Mouse (Mus musculus) limb, embryonic 14.5 days (tissue): Measurements from ENCODE around the gene Tm4sf4. TPM values are rescaled to one million over a fixed set of nuclear protein-coding genes. Genes with fewer than 3 reads are reported as not detected.

ENCODE experiments used
- ATAC-seq: fragments of 200-750 bp; cut with Nextera tagmentation; 2 replicates; pipeline ENCODE4 v1.8.0; 2017; ENCODE audit warnings: low read depth, moderate number of reproducible peaks, moderate TSS enrichment; ENCODE audit not compliant: low FRiP score
- DNase-seq: peaks from one replicate; pipeline ENCODE4 v3.0.0-alpha.2; 2015; ENCODE audit warnings: low spot score
- H3K27ac ChIP-seq: fragments of 300-500 bp; sonication (generic); replicated peaks from 2 replicates; pipeline ENCODE4 v1.5.1; 2014; ENCODE audit warnings: low read depth, mild to moderate bottlenecking, low read length, moderate library complexity, mixed read lengths
- H3K27me3 ChIP-seq: fragments of 300-500 bp; sonication (generic); 2 replicates; pipeline ENCODE4 v1.6.1; 2014; ENCODE audit warnings: low read length, mixed read lengths; ENCODE audit not compliant: control insufficient read depth, insufficient read depth
- H3K36me3 ChIP-seq: fragments of 300-500 bp; sonication (generic); 2 replicates; pipeline ENCODE4 v1.6.1; 2014; ENCODE audit warnings: mild to moderate bottlenecking, low read length, moderate library complexity, mixed read lengths; ENCODE audit not compliant: control insufficient read depth, insufficient read depth
- H3K4me1 ChIP-seq: fragments of 300-500 bp; sonication (generic); 2 replicates; pipeline ENCODE4 v1.6.1; 2014; ENCODE audit warnings: antibody characterized with exemption, low read length, mixed read lengths; ENCODE audit not compliant: control insufficient read depth, insufficient read depth
- H3K4me2 ChIP-seq: fragments of 300-500 bp; sonication (generic); replicated peaks from 2 replicates; pipeline ENCODE4 v1.6.1; 2014; ENCODE audit warnings: low read depth, mild to moderate bottlenecking, low read length, moderate library complexity; ENCODE audit not compliant: severe bottlenecking
- H3K4me3 ChIP-seq: fragments of 300-500 bp; sonication (generic); replicated peaks from 2 replicates; pipeline ENCODE4 v1.5.1; 2014; ENCODE audit warnings: low read length
- H3K9ac ChIP-seq: fragments of 300-500 bp; sonication (generic); 2 replicates; pipeline ENCODE4 v1.6.1; 2014; ENCODE audit warnings: mild to moderate bottlenecking, low read depth, low read length, moderate library complexity; ENCODE audit not compliant: severe bottlenecking
- H3K9me3 ChIP-seq: fragments of 300-500 bp; sonication (generic); 2 replicates; pipeline ENCODE4 v1.6.1; 2016; ENCODE audit warnings: low read length; ENCODE audit not compliant: control insufficient read depth
- POLR2A ChIP-seq: fragments of 200-500 bp; IDR thresholded peaks from 2 replicates; pipeline ENCODE4 v1.8.0; 2012; ENCODE audit warnings: inconsistent platforms, mild to moderate bottlenecking, moderate library complexity, borderline replicate concordance; ENCODE audit not compliant: insufficient read depth, insufficient read length; ENCODE audit errors: extremely low read depth
- WGBS: fragments of 180-500 bp; shearing (Covaris S2); extraction: QIAGEN DNeasy Blood & Tissue Kit; methylation state at CpG from one replicate; pipeline ENCODE4 v1.1.7; 2014; 5-methylcytosine and 5-hydroxymethylcytosine counted together
- polyA plus RNA-seq, 2 experiments: library from polyadenylated mRNA; depleted of rRNA in 1 of 2; stranded (reverse) in 1 of 2; unstranded in 1 of 2; fragments of >200 nt; fragmentation: Nextera tagmentation in 1 of 2; extraction: Ambion mirVana in 1 of 2; gene quantifications; 2 replicates each; pipeline versions ENCODE4 v1.2.1 to v1.2.3; 2012 to 2014

The Tm4sf4 gene
- polyA plus RNA-seq, 2 experiments: 0.12 to 0.13 TPM

GRCm38 (mm10) chr3:57486068-57486467 lies 61.0 kb downstream of the Tm4sf4 start:
- no peak for DNase-seq
- Histone ChIP-seq H3K9me3 (no peaks in the 10 kb centered on the region), H3K4me3 (no peak overlapping the region), H3K9ac (no peak overlapping the region), H3K36me3 (no peaks in the 10 kb centered on the region), H3K4me1 (peaks cover 22% of the 10 kb centered on the region), H3K27ac (no peak overlapping the region), H3K4me2 (no peak overlapping the region), H3K27me3 (no peaks in the 10 kb centered on the region)
- WGBS: 29% methylated on average over 4 of the region's 4 CpGs
- TF ChIP-seq POLR2A: no peak
- ATAC-seq: no peak

- peak overlapping the region; percentile 20; the same call in 1 of the 2 replicates for H3K4me2 ChIP-seq
- peak; percentile 93 for ATAC-seq
These were observed 62.5 kb downstream of the Tm4sf4 start for GRCm38 (mm10) chr3:57487455-57488153.

More at GRCm38 (mm10) chr3:57487455-57488153, 62.5 kb downstream of the Tm4sf4 start:
- Histone ChIP-seq H3K9ac (no peak overlapping the region), H3K9me3 (no peaks in the 10 kb centered on the region), H3K4me3 (no peak overlapping the region), H3K4me1 (peaks cover 22% of the 10 kb centered on the region), H3K36me3 (no peaks in the 10 kb centered on the region), H3K27me3 (no peaks in the 10 kb centered on the region), H3K27ac (peak overlapping the region; percentile 82)
- no peak for TF ChIP-seq POLR2A
- peak; percentile 83 for DNase-seq
- WGBS: 9% methylated on average over 8 of the region's 8 CpGs

Other genes with a start within 250 kb of the Tm4sf4 start
- 57.8 and 66.8 TPM in 2 replicates for gene Tm4sf1, start 123.3 kb upstream of the Tm4sf4 start, polyA plus RNA-seq (2012; rRNA removed)
- gene Tm4sf1, start 123.3 kb upstream of the Tm4sf4 start, polyA plus RNA-seq (2014; fragmentation: Nextera tagmentation; extraction: Ambion mirVana): 96.0 and 98.4 TPM in 2 replicates
- gene Wwtr1, start 150.6 kb downstream of the Tm4sf4 start, polyA plus RNA-seq (2012; rRNA removed): 54.2 and 57.9 TPM in 2 replicates
- 34.5 and 34.6 TPM in 2 replicates for gene Wwtr1, start 150.6 kb downstream of the Tm4sf4 start, polyA plus RNA-seq (2014; fragmentation: Nextera tagmentation; extraction: Ambion mirVana)
- 53.9 and 57.1 TPM in 2 replicates for gene Commd2, start 226.4 kb downstream of the Tm4sf4 start, polyA plus RNA-seq (2012; rRNA removed)
- 81.0 and 90.4 TPM in 2 replicates for gene Commd2, start 226.4 kb downstream of the Tm4sf4 start, polyA plus RNA-seq (2014; fragmentation: Nextera tagmentation; extraction: Ambion mirVana)